Mouse (Mus musculus): ENCODE measurements at regions not wholly inside any gene's neighbourhood (a gene's known extent, or its start where the extent isn't known, plus 50 kb on each side); places are given as distances from the start of the nearest gene placed in this dataset.
A peak's percentile ranks its signal among the peaks of the same experiment; 100 is the strongest.

DNA sequence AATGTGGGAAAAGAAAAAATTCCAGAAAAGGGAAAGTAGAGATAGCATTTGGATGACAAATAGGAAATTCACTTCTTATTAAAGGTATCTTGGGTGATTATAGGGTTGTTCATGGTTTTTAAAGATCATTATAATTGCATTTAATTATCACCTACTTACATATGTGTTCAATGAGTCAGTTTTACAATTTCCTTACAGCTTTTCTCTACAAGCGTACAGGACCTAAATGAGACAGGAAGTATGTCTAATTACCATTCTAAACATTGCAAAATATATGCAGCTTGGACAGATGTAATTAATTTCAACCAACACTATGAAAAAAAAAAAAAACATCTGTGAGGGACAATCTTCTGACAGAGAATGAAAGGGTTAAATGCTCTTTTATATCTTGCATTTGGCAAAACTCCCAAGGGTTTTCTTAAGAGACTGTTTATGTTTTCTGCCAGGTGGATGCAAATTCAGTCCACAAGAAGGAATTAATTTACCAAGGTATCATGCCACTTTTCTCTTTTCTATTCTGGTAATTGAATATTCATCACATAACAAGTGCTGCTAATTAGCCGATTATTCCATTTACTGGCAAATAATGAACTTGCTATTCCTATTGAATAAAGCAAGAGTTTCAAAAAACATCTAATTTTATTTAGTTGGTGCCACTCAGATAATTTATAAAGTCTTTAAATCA, 531.5 kb upstream of the Gje1 start:
- Histone ChIP-seq H3K4me2 (ENCODE audit: low read depth) (no peak overlapping the region), H3K27me3 (ENCODE audit: control insufficient read depth, insufficient read depth, insufficient read length) (no peaks in the 10 kb centered on the region), H3K36me3 (ENCODE audit: control insufficient read depth, insufficient read depth) (no peaks in the 10 kb centered on the region), H3K4me3 (no peak overlapping the region), H3ac (ENCODE audit: control insufficient read depth, insufficient read length) (no peak overlapping the region), H3K79me2 (ENCODE audit: control insufficient read depth, insufficient read depth) (no peaks in the 10 kb centered on the region)
- TF ChIP-seq POLR2A (IDR thresholded peaks at IDR 0.05; ENCODE audit: insufficient read length, low read depth) (no peak), REST (IDR thresholded peaks at IDR 0.05; ENCODE audit: insufficient read depth, insufficient read length) (no peak), MYOD1 (IDR thresholded peaks at IDR 0.05; ENCODE audit: control insufficient read depth in 1 of 3, insufficient read length in 2 of 3, low read depth in 2 of 3) (no peak), TCF3 (IDR thresholded peaks at IDR 0.05; ENCODE audit: insufficient read length, low read depth) (no peak), POLR2AphosphoS2 (IDR thresholded peaks at IDR 0.05; ENCODE audit: insufficient read length, low read depth) (no peak), E2F4 (IDR thresholded peaks at IDR 0.05; ENCODE audit: insufficient read depth) (no peak), SRF (IDR thresholded peaks at IDR 0.05; ENCODE audit: control insufficient read depth, insufficient read length, low read depth) (no peak), MAX (IDR thresholded peaks at IDR 0.05; ENCODE audit: low read depth) (no peak), CEBPB (IDR thresholded peaks at IDR 0.05; ENCODE audit: insufficient read depth, poor library complexity, severe bottlenecking) (no peak), USF1 (IDR thresholded peaks at IDR 0.05; ENCODE audit: low read depth) (no peak), TCF12 (IDR thresholded peaks at IDR 0.05; ENCODE audit: insufficient read depth, poor library complexity, severe bottlenecking) (no peak), MYOG (IDR thresholded peaks at IDR 0.05; ENCODE audit: control insufficient read depth in 1 of 3, insufficient read depth in 1 of 3, insufficient read length in 2 of 3, low read depth in 2 of 3) (no peak)

DNA sequence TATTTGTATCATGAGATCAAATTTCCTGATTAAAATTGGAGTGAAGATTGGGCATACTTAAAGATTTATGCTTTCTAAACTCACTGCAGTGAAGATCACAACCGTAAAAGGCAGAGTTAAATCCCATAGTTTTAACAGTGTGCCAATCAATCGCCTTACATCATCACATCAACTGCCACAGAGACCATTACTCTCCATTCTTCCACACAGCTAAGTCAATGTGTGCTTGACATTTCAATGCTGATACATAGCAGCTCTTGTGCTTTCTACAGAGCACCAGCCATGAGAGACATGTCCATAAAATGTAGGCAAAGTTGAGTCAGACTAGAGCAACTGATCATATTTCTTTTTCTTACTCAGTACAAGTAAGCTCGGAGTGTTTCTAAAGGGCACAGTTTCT, 530.9 kb upstream of the Gje1 start:
- Histone ChIP-seq H3K79me2 (ENCODE audit: control insufficient read depth, insufficient read depth) (no peaks in the 10 kb centered on the region), H3ac (ENCODE audit: control insufficient read depth, insufficient read length) (no peak overlapping the region), H3K36me3 (ENCODE audit: control insufficient read depth, insufficient read depth) (no peaks in the 10 kb centered on the region), H3K4me2 (ENCODE audit: low read depth) (no peak overlapping the region), H3K27me3 (ENCODE audit: control insufficient read depth, insufficient read depth, insufficient read length) (no peaks in the 10 kb centered on the region), H3K4me3 (no peak overlapping the region)
- no peak for TF ChIP-seq POLR2A (IDR thresholded peaks at IDR 0.05; ENCODE audit: insufficient read length, low read depth)
- no peak for TF ChIP-seq TCF3 (IDR thresholded peaks at IDR 0.05; ENCODE audit: insufficient read length, low read depth)
- no peak for TF ChIP-seq REST (IDR thresholded peaks at IDR 0.05; ENCODE audit: insufficient read depth, insufficient read length)
- no peak for TF ChIP-seq TCF12 (IDR thresholded peaks at IDR 0.05; ENCODE audit: insufficient read depth, poor library complexity, severe bottlenecking)
- no peak for TF ChIP-seq MYOD1 (IDR thresholded peaks at IDR 0.05; ENCODE audit: control insufficient read depth in 1 of 3, insufficient read length in 2 of 3, low read depth in 2 of 3)
- TF ChIP-seq MAX (IDR thresholded peaks at IDR 0.05; ENCODE audit: low read depth) = no peak
- TF ChIP-seq MYOG (IDR thresholded peaks at IDR 0.05; ENCODE audit: control insufficient read depth in 1 of 3, insufficient read depth in 1 of 3, insufficient read length in 2 of 3, low read depth in 2 of 3) = no peak
- TF ChIP-seq POLR2AphosphoS2 (IDR thresholded peaks at IDR 0.05; ENCODE audit: insufficient read length, low read depth) = no peak
- no peak for TF ChIP-seq USF1 (IDR thresholded peaks at IDR 0.05; ENCODE audit: low read depth)
- TF ChIP-seq E2F4 (IDR thresholded peaks at IDR 0.05; ENCODE audit: insufficient read depth) = no peak
- no peak for TF ChIP-seq CEBPB (IDR thresholded peaks at IDR 0.05; ENCODE audit: insufficient read depth, poor library complexity, severe bottlenecking)
- no peak for TF ChIP-seq SRF (IDR thresholded peaks at IDR 0.05; ENCODE audit: control insufficient read depth, insufficient read length, low read depth)

DNA sequence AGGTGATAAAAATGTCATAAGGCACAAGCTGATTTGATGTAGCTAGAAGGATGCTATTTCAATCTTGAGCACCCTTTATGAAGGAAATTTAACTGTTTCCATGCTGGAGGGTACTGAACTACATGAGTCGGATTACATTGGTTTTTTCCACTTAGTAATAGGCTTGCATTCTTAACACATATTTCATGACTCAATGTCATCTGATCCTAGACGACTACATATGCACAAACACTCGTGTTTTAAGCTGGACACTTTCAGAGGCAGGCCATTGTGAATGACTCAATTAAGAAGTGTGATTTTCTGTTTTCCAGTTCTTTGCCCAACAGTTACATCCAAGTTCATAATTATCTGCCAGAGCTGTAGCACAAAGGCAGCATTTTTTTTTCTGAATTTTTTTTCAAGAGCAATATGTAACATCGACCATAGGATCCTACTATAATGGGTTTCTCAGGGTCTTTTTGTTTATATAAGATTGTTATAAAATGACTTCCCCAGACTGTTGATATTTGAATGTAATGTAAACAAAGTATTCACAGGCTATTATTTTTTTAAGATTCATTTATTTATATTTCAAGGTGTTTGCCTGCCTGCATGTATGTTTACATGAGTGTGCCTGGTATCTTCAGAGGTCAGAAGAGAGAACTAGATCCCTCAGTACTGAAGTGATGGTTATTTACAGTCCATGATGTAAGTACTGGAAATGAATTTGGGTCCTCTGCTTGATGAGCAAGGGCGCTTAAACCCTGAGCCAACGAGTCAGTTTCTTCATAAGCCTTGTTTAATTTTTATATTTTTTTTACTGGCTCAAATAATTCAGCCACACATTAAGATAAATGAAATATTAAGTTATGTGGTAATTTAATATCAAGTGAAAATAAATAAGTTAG, 526.6 kb upstream of the Gje1 start:
- Histone ChIP-seq H3K4me3 (no peak overlapping the region), H3ac (ENCODE audit: control insufficient read depth, insufficient read length) (no peak overlapping the region), H3K36me3 (ENCODE audit: control insufficient read depth, insufficient read depth) (no peaks in the 10 kb centered on the region), H3K79me2 (ENCODE audit: control insufficient read depth, insufficient read depth) (no peaks in the 10 kb centered on the region), H3K27me3 (ENCODE audit: control insufficient read depth, insufficient read depth, insufficient read length) (no peaks in the 10 kb centered on the region), H3K4me2 (ENCODE audit: low read depth) (peak overlapping the region; percentile 39)
- TF ChIP-seq POLR2A (IDR thresholded peaks at IDR 0.05; ENCODE audit: insufficient read length, low read depth) (no peak), MAX (IDR thresholded peaks at IDR 0.05; ENCODE audit: low read depth) (no peak), E2F4 (IDR thresholded peaks at IDR 0.05; ENCODE audit: insufficient read depth) (no peak), TCF3 (IDR thresholded peaks at IDR 0.05; ENCODE audit: insufficient read length, low read depth) (no peak), SRF (IDR thresholded peaks at IDR 0.05; ENCODE audit: control insufficient read depth, insufficient read length, low read depth) (no peak), CEBPB (IDR thresholded peaks at IDR 0.05; ENCODE audit: insufficient read depth, poor library complexity, severe bottlenecking) (peak; percentile 83; the same call in 1 of the 2 replicates), USF1 (IDR thresholded peaks at IDR 0.05; ENCODE audit: low read depth) (no peak), MYOG (IDR thresholded peaks at IDR 0.05; ENCODE audit: control insufficient read depth in 1 of 3, insufficient read depth in 1 of 3, insufficient read length in 2 of 3, low read depth in 2 of 3) (no peak)

DNA sequence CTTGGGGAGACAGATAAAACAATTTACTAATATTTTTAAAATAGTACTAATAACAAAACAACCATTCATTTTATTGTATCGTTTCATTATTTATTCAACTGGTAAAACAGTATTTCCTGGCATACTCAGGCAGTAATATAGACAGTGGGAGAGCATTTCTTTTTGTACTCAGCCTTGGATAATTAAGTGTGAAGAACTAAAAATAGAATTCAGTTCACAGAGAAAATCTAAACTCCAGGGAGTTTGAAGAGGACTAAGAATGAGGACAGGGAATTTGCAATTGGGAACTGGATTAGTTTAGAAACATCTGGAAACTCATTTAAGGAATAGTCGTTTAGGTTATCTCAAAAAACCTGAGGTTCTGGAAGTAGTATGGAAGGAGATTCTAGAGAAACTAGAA, 525.4 kb upstream of the Gje1 start:
- H3K27me3 ChIP-seq (ENCODE audit: control insufficient read depth, insufficient read depth, insufficient read length) = no peaks in the 10 kb centered on the region
- no peak overlapping the region for H3K4me2 ChIP-seq (ENCODE audit: low read depth)
- TF ChIP-seq CEBPB (IDR thresholded peaks at IDR 0.05; ENCODE audit: insufficient read depth, poor library complexity, severe bottlenecking) (no peak), POLR2AphosphoS2 (IDR thresholded peaks at IDR 0.05; ENCODE audit: insufficient read length, low read depth) (no peak), TCF12 (IDR thresholded peaks at IDR 0.05; ENCODE audit: insufficient read depth, poor library complexity, severe bottlenecking) (no peak), USF1 (IDR thresholded peaks at IDR 0.05; ENCODE audit: low read depth) (no peak), MYOD1 (IDR thresholded peaks at IDR 0.05; ENCODE audit: control insufficient read depth in 1 of 3, insufficient read length in 2 of 3, low read depth in 2 of 3) (no peak), E2F4 (IDR thresholded peaks at IDR 0.05; ENCODE audit: insufficient read depth) (no peak), MAX (IDR thresholded peaks at IDR 0.05; ENCODE audit: low read depth) (no peak), TCF3 (IDR thresholded peaks at IDR 0.05; ENCODE audit: insufficient read length, low read depth) (no peak), REST (IDR thresholded peaks at IDR 0.05; ENCODE audit: insufficient read depth, insufficient read length) (no peak), POLR2A (IDR thresholded peaks at IDR 0.05; ENCODE audit: insufficient read length, low read depth) (no peak), SRF (IDR thresholded peaks at IDR 0.05; ENCODE audit: control insufficient read depth, insufficient read length, low read depth) (no peak), MYOG (IDR thresholded peaks at IDR 0.05; ENCODE audit: control insufficient read depth in 1 of 3, insufficient read depth in 1 of 3, insufficient read length in 2 of 3, low read depth in 2 of 3) (no peak)
- no peaks in the 10 kb centered on the region for H3K79me2 ChIP-seq (ENCODE audit: control insufficient read depth, insufficient read depth)
- no peak overlapping the region for H3ac ChIP-seq (ENCODE audit: control insufficient read depth, insufficient read length)
- H3K36me3 ChIP-seq (ENCODE audit: control insufficient read depth, insufficient read depth) = no peaks in the 10 kb centered on the region
- no peak overlapping the region for H3K4me3 ChIP-seq
